Mouse (Mus musculus) kidney, adult 2 months (tissue): ENCODE measurements at regions not wholly inside any gene's neighbourhood (a gene's known extent, or its start where the extent isn't known, plus 50 kb on each side); places are given as distances from the start of the nearest gene placed in this dataset.
A peak's percentile ranks its signal among the peaks of the same experiment; 100 is the strongest.

Experiments
- DNase-seq: peaks from one replicate; pipeline ENCODE4 v3.0.0; 2021
- H3K27ac ChIP-seq: fragments of 200-500 bp; 2 replicates; pipeline ENCODE4 v1.5.1; 2012; ENCODE audit warnings: low read depth, low read length, control low read depth, inconsistent platforms; ENCODE audit not compliant: insufficient read depth
- H3K27me3 ChIP-seq: fragments of 200-500 bp; replicated peaks from 2 replicates; pipeline ENCODE4 v1.6.1; 2012; ENCODE audit warnings: mild to moderate bottlenecking, moderate library complexity, low read length, inconsistent platforms; ENCODE audit not compliant: control insufficient read depth, insufficient read depth
- H3K36me3 ChIP-seq: fragments of 200-500 bp; 2 replicates; pipeline ENCODE4 v1.6.1; 2012; ENCODE audit warnings: mild to moderate bottlenecking, moderate library complexity, low read length, inconsistent platforms; ENCODE audit not compliant: control insufficient read depth, insufficient read depth
- H3K4me1 ChIP-seq: fragments of 200-500 bp; 2 replicates; pipeline ENCODE4 v1.6.1; 2011; ENCODE audit warnings: low read length; ENCODE audit not compliant: control insufficient read depth, insufficient read depth
- H3K4me3 ChIP-seq: fragments of 200-500 bp; 2 replicates; pipeline ENCODE4 v1.5.1; 2011; ENCODE audit warnings: mild to moderate bottlenecking, low read depth, low read length, control low read depth; ENCODE audit not compliant: insufficient read depth
- CTCF ChIP-seq: fragments of 200-500 bp; conservative IDR thresholded peaks from 2 replicates; pipeline ENCODE4 v1.5.1; 2011; ENCODE audit warnings: low read depth, mild to moderate bottlenecking, control low read depth, low read length, moderate library complexity, mixed read lengths; ENCODE audit not compliant: insufficient read depth, insufficient read length
- POLR2A ChIP-seq: fragments of 200-500 bp; IDR thresholded peaks from one replicate; pipeline ENCODE4 v1.6.1; 2011; ENCODE audit warnings: low read depth, low read length, control low read depth
- WGBS: fragments of 180-500 bp; shearing (Covaris S2); methylation state at CpG from one replicate; pipeline ENCODE4 v1.1.7; 2018; 5-methylcytosine and 5-hydroxymethylcytosine counted together

DNA sequence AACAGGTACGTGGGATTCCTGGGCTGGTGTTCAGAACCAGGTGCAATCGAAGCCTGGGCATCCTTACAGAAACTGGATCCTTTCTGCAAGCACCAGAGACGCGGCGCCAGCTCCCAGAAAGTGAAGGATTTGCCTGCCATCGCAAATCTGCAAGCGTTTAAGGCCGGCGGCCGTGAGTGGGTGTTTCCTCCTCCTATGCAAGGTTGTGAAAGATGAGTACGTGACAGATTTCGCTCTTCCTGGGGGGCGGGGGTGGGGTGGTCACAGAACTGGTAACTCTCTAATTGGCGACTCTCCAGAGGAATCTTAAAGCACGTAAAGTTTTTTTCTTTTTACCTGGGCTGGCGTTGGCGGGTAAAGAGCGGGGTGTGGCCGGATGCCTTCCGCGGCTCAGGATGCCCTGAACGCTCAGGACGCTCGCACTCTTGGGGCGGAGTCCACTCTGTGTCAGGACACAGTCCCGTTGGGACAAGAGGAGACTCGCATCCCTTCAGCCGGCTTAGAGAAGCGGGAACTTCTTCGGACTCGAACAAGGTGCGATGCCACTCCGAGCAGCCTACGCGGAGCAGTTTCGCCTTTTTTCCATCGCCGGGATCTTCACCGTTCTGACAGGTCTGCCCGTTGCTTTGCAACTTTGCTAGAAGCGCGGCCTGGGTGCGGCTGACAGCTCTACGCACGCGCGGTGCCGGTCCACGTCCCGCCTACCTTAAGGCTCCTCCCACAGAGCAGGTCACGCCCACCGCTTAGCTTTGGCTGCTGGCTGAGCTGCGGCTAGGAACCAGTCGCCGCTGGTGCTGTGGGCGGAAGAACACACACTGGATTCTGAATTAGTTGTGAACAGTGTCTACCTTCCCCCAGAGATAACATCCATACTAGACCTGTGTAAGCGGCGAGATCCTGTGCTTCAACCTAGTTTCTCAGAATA is 141.4 kb upstream of the Ccdc54 start:
- 0 out of 2 replicates have a peak, but pooled peaks cover 3% of the 10 kb centered on the region for H3K4me1 ChIP-seq
- no peaks in the 10 kb centered on the region for H3K27me3 ChIP-seq
- H3K4me3 ChIP-seq, result peak overlapping the region; percentile 61
- TF ChIP-seq POLR2A (peak; percentile 86), CTCF (no peak)
- WGBS, result under 1% methylated on average over 58 of the region's 58 CpGs
- no peaks in the 10 kb centered on the region for H3K36me3 ChIP-seq
- H3K27ac ChIP-seq, result peak overlapping the region; percentile 19; the same call in 1 of the 2 replicates
- peak; percentile 95 for DNase-seq

GRCm38 (mm10) chr16:50729341-50729740 is 138.4 kb upstream of the Ccdc54 start:
- Histone ChIP-seq H3K4me3 (no peak overlapping the region), H3K36me3 (0 out of 2 replicates have a peak, but pooled peaks cover 1% of the 10 kb centered on the region), H3K4me1 (no peaks in the 10 kb centered on the region), H3K27me3 (no peaks in the 10 kb centered on the region), H3K27ac (no peak overlapping the region)
- TF ChIP-seq POLR2A, result no peak
- no peak for TF ChIP-seq CTCF
- DNase-seq, result no peak
- 71% methylated on average over 5 of the region's 5 CpGs for WGBS

- TF ChIP-seq POLR2A, result no peak
- no peak for TF ChIP-seq CTCF
- no peak for DNase-seq
- Histone ChIP-seq H3K4me3 (no peak overlapping the region), H3K27me3 (no peaks in the 10 kb centered on the region), H3K27ac (no peak overlapping the region), H3K36me3 (0 out of 2 replicates have a peak, but pooled peaks cover 1% of the 10 kb centered on the region), H3K4me1 (no peaks in the 10 kb centered on the region)
- WGBS, result 66% methylated on average over 6 of the region's 6 CpGs
Observed at GRCm38 (mm10) chr16:50723144-50723543, 132.2 kb upstream of the Ccdc54 start.

DNA sequence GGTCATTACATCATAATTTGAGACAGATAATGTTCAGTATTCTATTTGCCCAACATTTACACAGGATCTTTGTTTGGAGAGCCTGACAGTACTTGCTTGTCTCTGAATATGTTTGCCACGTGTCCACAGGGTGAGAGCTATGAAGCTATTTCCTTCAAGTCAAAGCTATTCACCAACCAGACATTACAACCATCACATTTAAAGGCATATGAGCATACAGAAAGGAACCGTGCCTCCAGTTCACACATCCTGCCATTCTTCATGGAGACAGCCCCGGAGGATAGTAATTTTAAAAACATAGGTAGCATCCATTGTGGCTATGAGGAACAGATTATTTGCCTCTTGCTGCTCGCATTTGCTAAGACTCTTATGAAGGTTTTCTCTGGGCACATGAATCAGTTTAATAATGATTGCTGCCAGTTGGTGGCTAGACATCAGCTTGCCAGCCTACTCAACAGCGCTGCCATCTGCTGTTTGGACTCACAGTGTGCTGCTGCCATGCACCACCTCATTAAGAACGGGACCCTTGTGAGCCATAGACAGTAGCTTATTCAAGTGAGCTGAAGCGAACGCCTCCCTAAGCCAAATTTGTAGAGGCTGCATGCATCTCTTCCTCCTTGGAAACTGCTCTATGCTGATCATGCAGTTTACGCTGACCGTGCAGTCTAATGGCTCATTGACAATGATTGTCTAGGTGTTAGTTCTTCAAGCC is 126.5 kb upstream of the Ccdc54 start:
- DNase-seq, result no peak
- WGBS, result 53% methylated on average over 10 of the region's 10 CpGs
- H3K4me1 ChIP-seq, result no peaks in the 10 kb centered on the region
- no peak overlapping the region for H3K27ac ChIP-seq
- H3K4me3 ChIP-seq, result no peak overlapping the region
- no peaks in the 10 kb centered on the region for H3K36me3 ChIP-seq
- TF ChIP-seq CTCF (peak; percentile 32), POLR2A (no peak)
- H3K27me3 ChIP-seq, result no peaks in the 10 kb centered on the region

GRCm38 (mm10) chr16:50709727-50710126 is 118.8 kb upstream of the Ccdc54 start:
- Histone ChIP-seq H3K27me3 (no peaks in the 10 kb centered on the region), H3K4me3 (no peak overlapping the region), H3K27ac (no peak overlapping the region), H3K36me3 (no peaks in the 10 kb centered on the region), H3K4me1 (no peaks in the 10 kb centered on the region)
- WGBS, result 39% methylated on average over 6 of the region's 6 CpGs
- DNase-seq, result no peak
- TF ChIP-seq POLR2A (no peak), CTCF (no peak)

DNA sequence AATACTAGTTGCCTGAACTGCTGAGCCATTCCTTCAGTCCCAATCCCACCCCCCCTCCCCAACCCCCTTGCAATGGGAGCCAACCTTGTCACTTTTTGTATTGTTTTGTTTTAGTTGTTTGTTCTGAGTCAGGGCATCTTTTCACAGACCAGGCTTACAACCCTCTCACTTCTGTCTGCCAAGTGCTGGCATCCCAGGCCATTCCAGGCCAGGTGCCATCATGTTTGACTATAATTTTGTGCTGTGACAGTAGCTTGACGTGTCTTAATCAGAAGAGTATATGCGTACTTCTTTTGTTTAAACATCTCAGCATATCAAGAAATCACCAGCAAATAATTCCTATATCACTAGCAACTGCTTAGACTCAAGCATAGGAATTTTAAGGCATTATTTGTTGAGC is 117.0 kb upstream of the Ccdc54 start:
- no peak overlapping the region for H3K27ac ChIP-seq
- no peaks in the 10 kb centered on the region for H3K4me1 ChIP-seq
- DNase-seq, result no peak
- WGBS, result 98% methylated on average over 2 of the region's 2 CpGs
- no peaks in the 10 kb centered on the region for H3K36me3 ChIP-seq
- TF ChIP-seq CTCF (no peak), POLR2A (no peak)
- no peak overlapping the region for H3K4me3 ChIP-seq
- no peaks in the 10 kb centered on the region for H3K27me3 ChIP-seq

- 69% methylated on average over 4 of the region's 4 CpGs for WGBS
- H3K27ac ChIP-seq, result no peak overlapping the region
- no peak overlapping the region for H3K4me3 ChIP-seq
- no peaks in the 10 kb centered on the region for H3K4me1 ChIP-seq
- H3K27me3 ChIP-seq, result no peaks in the 10 kb centered on the region
- no peak for DNase-seq
- no peaks in the 10 kb centered on the region for H3K36me3 ChIP-seq
- no peak for TF ChIP-seq CTCF
- no peak for TF ChIP-seq POLR2A
Observed at GRCm38 (mm10) chr16:50705921-50706320, 115.0 kb upstream of the Ccdc54 start.
